Mouse (Mus musculus) E14TG2a.4 (cell line): ENCODE measurements at regions not wholly inside any gene's neighbourhood (a gene's known extent, or its start where the extent isn't known, plus 50 kb on each side); places are given as distances from the start of the nearest gene placed in this dataset.

ENCODE experiments used
- CTCF ChIP-seq: conservative IDR thresholded peaks from 2 replicates; pipeline ENCODE4 v1.5.1; 2014; ENCODE audit warnings: low read length
- NANOG ChIP-seq: IDR thresholded peaks from 2 replicates; pipeline ENCODE4 v1.6.1; 2014; ENCODE audit warnings: borderline replicate concordance, low read length, mixed read lengths
- POU5F1 ChIP-seq: IDR thresholded peaks from 2 replicates; pipeline ENCODE4 v1.6.1; 2014; ENCODE audit warnings: low read length, borderline replicate concordance

DNA sequence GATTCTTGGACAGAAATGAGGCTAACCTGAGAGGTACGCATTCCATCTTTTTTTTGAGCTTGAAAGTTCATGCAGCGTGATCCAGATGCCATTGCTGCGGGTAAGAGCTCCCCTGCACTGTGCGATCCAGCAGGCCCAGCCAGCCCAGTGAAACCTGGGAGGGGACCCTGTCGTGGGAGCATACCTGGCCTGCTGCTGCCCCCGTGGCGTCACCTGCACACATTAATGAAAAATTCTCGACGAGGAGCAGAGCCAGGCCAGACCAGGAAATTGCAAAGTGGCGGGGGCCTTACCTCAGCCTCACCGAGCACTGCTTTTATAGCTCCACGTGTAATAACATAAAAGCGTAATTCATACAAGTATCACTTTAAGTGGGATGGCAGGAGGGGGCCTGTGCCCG, 94.7 kb upstream of the Wnt4 start:
- TF ChIP-seq CTCF (no peak), POU5F1 (no peak), NANOG (no peak)
